Mouse (Mus musculus) CD4-positive, CD25-positive, alpha-beta regulatory T cell, adult 4 months (primary cell): Measurements from ENCODE around the gene Slc45a2. TPM values are rescaled to one million over a fixed set of nuclear protein-coding genes. Genes with fewer than 3 reads are reported as not detected.

Experiments
- ATAC-seq: one replicate; pipeline ENCODE4 v1.8.0; 2017
- polyA plus RNA-seq, 2 experiments: library from polyadenylated mRNA; unstranded; fragments of 100-300 nt; shearing (Covaris generic); gene quantifications; one replicate each; pipeline ENCODE4 v1.2.1; 2017

Gene Slc45a2
- polyA plus RNA-seq, 2 experiments from 2014 or later: not detected

DNA sequence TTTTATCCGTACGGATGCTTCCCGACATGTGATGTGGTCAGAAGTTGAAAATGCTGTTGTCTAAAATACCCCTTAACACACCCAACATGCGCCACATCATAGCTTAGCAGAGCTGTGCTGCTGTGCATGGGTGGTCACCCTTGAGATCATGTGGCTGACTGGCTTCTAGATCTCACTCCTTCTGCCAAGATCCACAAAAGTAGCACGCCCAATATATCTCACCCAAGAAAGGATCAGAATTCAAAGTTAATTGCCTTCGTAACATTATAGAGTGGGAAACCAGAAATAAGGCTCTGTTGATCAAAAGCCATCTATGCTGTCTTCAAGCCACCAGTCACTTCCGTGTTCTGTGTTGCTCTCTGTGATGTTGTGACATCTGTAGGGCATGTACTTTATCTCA lies 67.4 kb downstream of the Slc45a2 start:
- ATAC-seq: no peak

DNA sequence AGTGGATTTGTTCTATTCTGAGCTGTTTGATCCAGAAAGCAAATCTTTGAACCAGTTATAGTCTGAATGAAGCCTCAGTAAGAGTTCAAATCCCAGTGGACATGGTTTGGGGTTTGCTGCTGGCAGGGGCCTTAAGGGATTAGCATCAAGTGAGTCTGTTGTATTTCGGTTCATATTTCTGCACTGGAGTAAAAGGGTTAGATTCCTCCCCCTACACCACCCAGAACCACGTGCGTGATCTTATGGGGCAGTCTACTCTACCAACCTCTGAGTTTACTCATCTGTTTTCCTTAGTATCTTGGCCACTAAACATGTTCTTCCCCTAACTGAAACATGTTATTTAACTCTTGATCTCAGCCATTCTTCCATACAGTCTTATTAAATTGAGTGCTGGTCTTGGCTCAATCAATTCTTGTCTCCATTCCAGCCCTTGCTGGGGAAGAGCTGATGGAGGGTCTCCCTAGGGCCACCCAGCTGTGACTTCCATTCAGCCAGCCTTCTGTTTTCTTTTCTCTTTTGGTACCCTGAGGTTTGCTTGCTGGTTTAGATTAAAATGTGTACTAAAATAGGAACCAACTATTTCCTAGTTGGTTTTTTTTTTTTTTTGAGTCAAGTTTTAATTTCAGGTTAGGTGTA lies 75.3 kb downstream of the Slc45a2 start:
- ATAC-seq: no peak

Other genes with a start within 250 kb of the Slc45a2 start
- not detected for gene C1qtnf3, start 48.4 kb upstream of the Slc45a2 start, polyA plus RNA-seq
- 1 to 10 TPM; 4.5 to 4.7 TPM for gene Amacr, start 19.0 kb upstream of the Slc45a2 start, polyA plus RNA-seq
- gene Rxfp3, start 37.3 kb downstream of the Slc45a2 start, polyA plus RNA-seq: not detected
- under 1 TPM in 1 of 2 experiments, not detected in 1; 0.13 TPM for gene Adamts12, start 64.1 kb downstream of the Slc45a2 start, polyA plus RNA-seq